Mouse (Mus musculus) CH12.LX (cell line): ENCODE measurements around the gene Lcn4. TPM values are rescaled to one million over a fixed set of nuclear protein-coding genes. Genes with fewer than 3 reads are reported as not detected.
A peak's percentile ranks its signal among the peaks of the same experiment; 100 is the strongest.
"Not testable (repeated sequence)": the region's sequence is repeated elsewhere in the genome, so short reads cannot be mapped to it uniquely, and the experiment has no call there.

Experiments
- DNase-seq: peaks from one replicate; pipeline ENCODE4 v3.0.0-alpha.2; 2013; ENCODE audit errors: extremely low read depth
- H3K27ac ChIP-seq: 2 replicates; pipeline ENCODE4 v1.5.1; 2012; ENCODE audit warnings: low read depth, mild to moderate bottlenecking, control low read depth, moderate library complexity; ENCODE audit not compliant: insufficient read depth
- H3K27me3 ChIP-seq: replicated peaks from 2 replicates; pipeline ENCODE3; 2012; ENCODE audit warnings: inconsistent platforms
- H3K36me3 ChIP-seq, 2 experiments: replicated peaks in 1 of 2; 2 replicates each; pipeline versions ENCODE3 to v1.6.1; 2012; ENCODE audit warnings: inconsistent platforms in 1 of 2, low read length in 1 of 2, mild to moderate bottlenecking in 1 of 2, mixed read lengths in 1 of 2, moderate library complexity in 1 of 2; ENCODE audit not compliant: control insufficient read depth in 1 of 2, insufficient read depth in 1 of 2
- H3K4me1 ChIP-seq, 2 experiments: 2 replicates each; pipeline ENCODE4 v1.6.1; 2012; ENCODE audit warnings: inconsistent platforms in 1 of 2, moderate library complexity in 1 of 2; ENCODE audit not compliant: insufficient read depth in 2 of 2, control insufficient read depth in 1 of 2
- H3K4me2 ChIP-seq: 2 replicates; pipeline ENCODE4 v1.6.1; 2012; ENCODE audit warnings: low read depth, mild to moderate bottlenecking, control low read depth; ENCODE audit not compliant: poor library complexity, insufficient read depth, severe bottlenecking
- H3K4me3 ChIP-seq, 3 experiments: fragments of 150-350 bp in 1 of 3; sonication (generic) in 1 of 3; replicated peaks in 1 of 3; 2 replicates each; pipeline versions ENCODE3 to v1.5.1; 2011 to 2012; ENCODE audit warnings: low read depth in 2 of 3, low read length in 2 of 3, mild to moderate bottlenecking in 2 of 3, moderate library complexity in 2 of 3, control low read depth in 1 of 3, improper control_type of control experiment in 1 of 3, inconsistent platforms in 1 of 3, mixed read lengths in 1 of 3; ENCODE audit not compliant: poor library complexity in 1 of 3
- H3K79me2 ChIP-seq: replicated peaks from 2 replicates; pipeline ENCODE4 v1.6.1; 2012; ENCODE audit warnings: mild to moderate bottlenecking, moderate library complexity; ENCODE audit not compliant: control insufficient read depth, poor library complexity, insufficient read depth, severe bottlenecking; ENCODE audit errors: extremely low read depth
- H3K9ac ChIP-seq: 2 replicates; pipeline ENCODE4 v1.6.1; 2012; ENCODE audit warnings: low read depth, mild to moderate bottlenecking, control low read depth, moderate library complexity; ENCODE audit not compliant: insufficient read depth
- H3K9me3 ChIP-seq: replicated peaks from 2 replicates; pipeline ENCODE3; 2012; ENCODE audit warnings: low read length, inconsistent platforms, mixed read lengths
- CHD1 ChIP-seq: IDR thresholded peaks from 2 replicates; pipeline ENCODE4 v1.6.1; 2012; ENCODE audit warnings: low read depth, low read length, improper control_type of control experiment, inconsistent platforms
- CHD2 ChIP-seq: IDR thresholded peaks from 2 replicates; pipeline ENCODE4 v1.6.1; 2011; ENCODE audit warnings: low read length, improper control_type of control experiment
- CTCF ChIP-seq, 2 experiments: IDR thresholded peaks in 1 of 2; conservative IDR thresholded peaks in 1 of 2; 2 replicates each; pipeline ENCODE4 v1.5.1; 2011 to 2012; ENCODE audit warnings: low read depth in 2 of 2, low read length in 2 of 2, improper control_type of control experiment in 1 of 2, inconsistent platforms in 1 of 2, mild to moderate bottlenecking in 1 of 2, moderate library complexity in 1 of 2
- EP300 ChIP-seq: IDR thresholded peaks from 2 replicates; pipeline ENCODE4 v1.6.1; 2011; ENCODE audit warnings: low read length, improper control_type of control experiment
- ETS1 ChIP-seq: conservative IDR thresholded peaks from 2 replicates; pipeline ENCODE4 v1.6.1; 2012; ENCODE audit warnings: low read depth, mild to moderate bottlenecking, inconsistent platforms, low read length, improper control_type of control experiment, moderate library complexity
- IRF4 ChIP-seq: IDR thresholded peaks from 2 replicates; pipeline ENCODE4 v1.6.1; 2014; ENCODE audit warnings: low read depth, mild to moderate bottlenecking, inconsistent platforms, low read length, improper control_type of control experiment
- JUND ChIP-seq: conservative IDR thresholded peaks from 2 replicates; pipeline ENCODE4 v1.6.1; 2011; ENCODE audit warnings: low read depth, low read length, improper control_type of control experiment
- KAT2A ChIP-seq: IDR thresholded peaks from 2 replicates; pipeline ENCODE4 v1.6.1; 2012; ENCODE audit warnings: low read length, improper control_type of control experiment, inconsistent platforms; ENCODE audit not compliant: insufficient replicate concordance
- MAX ChIP-seq: IDR thresholded peaks from 2 replicates; pipeline ENCODE4 v1.6.1; 2011; ENCODE audit warnings: low read length, improper control_type of control experiment
- MAZ ChIP-seq: IDR thresholded peaks from 2 replicates; pipeline ENCODE4 v1.6.1; 2012; ENCODE audit warnings: low read depth, mild to moderate bottlenecking, inconsistent platforms, low read length, improper control_type of control experiment, moderate library complexity
- MEF2A ChIP-seq: IDR thresholded peaks from 2 replicates; pipeline ENCODE4 v1.6.1; 2014; ENCODE audit warnings: low read depth, mild to moderate bottlenecking, inconsistent platforms, low read length, improper control_type of control experiment, borderline replicate concordance
- MXI1 ChIP-seq: IDR thresholded peaks from 2 replicates; pipeline ENCODE4 v1.6.1; 2011; ENCODE audit warnings: mild to moderate bottlenecking, low read depth, low read length, improper control_type of control experiment
- MYC ChIP-seq: IDR thresholded peaks from 2 replicates; pipeline ENCODE4 v1.6.1; 2011; ENCODE audit warnings: low read depth, mild to moderate bottlenecking, improper control_type of control experiment, low read length
- PAX5 ChIP-seq: IDR thresholded peaks from 2 replicates; pipeline ENCODE4 v1.6.1; 2012; ENCODE audit warnings: low read length, inconsistent platforms, mixed read lengths
- RAD21 ChIP-seq: IDR thresholded peaks from 2 replicates; pipeline ENCODE4 v1.6.1; 2011; ENCODE audit warnings: low read depth, mild to moderate bottlenecking, low read length, improper control_type of control experiment, moderate library complexity
- SMC3 ChIP-seq: IDR thresholded peaks from 2 replicates; pipeline ENCODE4 v1.6.1; 2011; ENCODE audit warnings: low read depth, low read length, improper control_type of control experiment
- TBP ChIP-seq: conservative IDR thresholded peaks from 2 replicates; pipeline ENCODE4 v1.6.1; 2011; ENCODE audit warnings: low read depth, low read length, improper control_type of control experiment
- UBTF ChIP-seq: IDR thresholded peaks from 2 replicates; pipeline ENCODE4 v1.6.1; 2012; ENCODE audit warnings: low read depth, mild to moderate bottlenecking, inconsistent platforms, low read length, improper control_type of control experiment, moderate library complexity
- USF1 ChIP-seq: IDR thresholded peaks from 2 replicates; pipeline ENCODE4 v1.6.1; 2014; ENCODE audit warnings: low read depth, mild to moderate bottlenecking, inconsistent platforms, low read length, improper control_type of control experiment
- ZC3H11A ChIP-seq: IDR thresholded peaks from 2 replicates; pipeline ENCODE4 v1.6.1; 2012; ENCODE audit warnings: low read depth, mild to moderate bottlenecking, inconsistent platforms, low read length, improper control_type of control experiment
- ZNF384 ChIP-seq: IDR thresholded peaks from 2 replicates; pipeline ENCODE4 v1.6.1; 2012; ENCODE audit warnings: low read depth, low read length, improper control_type of control experiment, inconsistent platforms
- dilution Hi-C: fragments of 300-500 bp; cut with MboI; formaldehyde crosslinking; loops from 2 replicates; pipeline ENCODE4 v1.14.3; 2020; ENCODE audit warnings: low sequenced_read_pairs; ENCODE audit not compliant: extremely low pct_unique_long_range_greater_than_20kb, extremely low pct_ligation_motif_present
- in situ Hi-C: fragments of 300-500 bp; cut with MboI; formaldehyde crosslinking; loops from 3 replicates; pipeline ENCODE4 v1.14.3; 2019; ENCODE audit warnings: low sequenced_read_pairs, low pct_ligation_motif_present, low pct_unique_long_range_greater_than_20kb, mixed read lengths
- polyA plus RNA-seq: library from polyadenylated mRNA; unstranded; fragments of >175 nt; gene quantifications from 2 replicates; pipeline ENCODE4 v1.2.1, GENCODE M21; 2012; ENCODE audit warnings: low read depth; ENCODE audit not compliant: insufficient read length
- total RNA-seq, 2 experiments: library from RNA; depleted of rRNA; stranded (reverse); fragments of 300-350 nt in 1 of 2; fragments of >200 nt in 1 of 2; gene quantifications; 2 replicates each; pipeline ENCODE4 v1.2.3; 2012 to 2014

Lcn4 gene
- total and polyA plus RNA-seq, 3 experiments = not detected

DNA sequence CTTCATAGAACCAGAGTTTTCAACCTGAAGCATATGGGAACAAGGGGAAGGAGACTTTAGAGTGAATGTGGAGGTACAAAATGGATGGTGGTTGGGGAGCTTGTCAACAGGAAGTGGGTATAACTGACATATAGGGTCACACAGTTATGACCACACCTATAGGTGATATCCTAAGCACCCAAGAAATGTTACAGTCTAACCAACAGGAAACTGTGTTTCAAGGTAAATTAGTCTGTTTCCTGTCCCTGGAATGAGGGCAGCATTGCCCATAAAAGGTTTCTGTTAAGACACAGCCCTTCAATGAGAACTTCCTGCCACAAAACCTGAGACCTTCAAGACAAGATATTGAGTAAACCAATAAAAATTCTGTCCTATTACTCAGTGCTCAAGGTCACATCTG is 2.3 kb downstream of the Lcn4 start:
- H3K27ac ChIP-seq = no peak overlapping the region
- H3K4me3 ChIP-seq = no peak overlapping the region
- no peak for TF ChIP-seq MYC
- TF ChIP-seq PAX5 = no peak
- TF ChIP-seq KAT2A = no peak
- no peak for TF ChIP-seq MXI1
- TF ChIP-seq MAX = no peak
- TF ChIP-seq JUND = no peak
- no peak for TF ChIP-seq ZC3H11A
- TF ChIP-seq ETS1 = no peak
- TF ChIP-seq MEF2A = no peak
- TF ChIP-seq USF1 = no peak
- TF ChIP-seq ZNF384 = no peak
- no peak for TF ChIP-seq MAZ
- TF ChIP-seq IRF4 = no peak
- no peak for TF ChIP-seq TBP
- no peak for TF ChIP-seq CHD2
- TF ChIP-seq CHD1 = no peak
- no peak for TF ChIP-seq RAD21
- no peak for TF ChIP-seq EP300
- no peak for TF ChIP-seq UBTF
- TF ChIP-seq, all 38 proteins: peak for 0
- Histone ChIP-seq H3K27me3 (peaks cover 22% of the 10 kb centered on the region), H3K4me2 (no peak overlapping the region), H3K4me1 (no peaks in the 10 kb centered on the region), H3K36me3 (no peaks in the 10 kb centered on the region), H3K79me2 (no peaks in the 10 kb centered on the region), H3K9me3 (peaks cover 2% of the 10 kb centered on the region), H3K9ac (no peak overlapping the region)
- in situ Hi-C loops = loop anchor here (25.0 kb wide), 1 partner anchor 569 kb away; the partner anchor contains the start of gene Sardh
- no peak for DNase-seq
- dilution Hi-C loops = no loop called here

DNA sequence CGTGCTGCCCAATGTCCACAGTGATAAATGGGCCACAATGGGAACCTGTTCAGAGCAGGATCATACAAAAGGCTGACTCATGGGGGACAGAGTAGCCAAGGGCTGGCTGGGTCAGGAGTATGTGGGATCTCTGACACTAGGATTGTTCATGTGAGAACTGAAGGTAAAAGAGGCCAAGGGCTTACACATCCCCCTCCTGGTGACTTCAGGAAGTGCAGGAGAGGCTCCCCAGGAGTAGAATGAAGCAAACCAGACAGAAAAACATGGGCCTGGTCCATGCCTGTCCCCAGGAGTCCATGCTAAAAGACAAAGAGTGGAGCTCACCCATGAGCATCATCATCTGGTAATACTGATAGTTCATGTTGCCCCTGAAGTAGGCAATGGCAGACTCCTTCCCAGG is 7.5 kb downstream of the Lcn4 start:
- H3K9me3 ChIP-seq, H3K27ac ChIP-seq, H3K4me2 ChIP-seq, H3K36me3 ChIP-seq, H3K79me2 ChIP-seq, H3K9ac ChIP-seq, H3K4me1 ChIP-seq, dilution Hi-C loops, H3K4me3 ChIP-seq: not testable (repeated sequence)
- in situ Hi-C loops = loop anchor here (25.0 kb wide), 1 partner anchor 574 kb away; the partner anchor contains the start of gene Sardh
- H3K27me3 ChIP-seq = peaks cover 35% of the 10 kb centered on the region
- TF ChIP-seq CTCF (conservative IDR thresholded peaks at IDR 0.05 in 1 of 2, IDR thresholded peaks at IDR 0.05 in 1 of 2; ENCODE audit: low read depth in 2 of 2, low read length in 2 of 2) (peak; percentile 61 to 65), SMC3 (peak; percentile 45), RAD21 (peak; percentile 28)
- DNase-seq = peak; percentile 48
